Mouse (Mus musculus) forelimb bud, embryonic 11.5 days (tissue): Measurements from ENCODE around the gene Pdss2.
"Not testable (repeated sequence)": the region's sequence is repeated elsewhere in the genome, so short reads cannot be mapped to it uniquely, and the experiment has no call there.

Experiments used
- DNase-seq: peaks from one replicate; pipeline ENCODE4 v3.0.0-alpha.2; 2012; ENCODE audit warnings: low read depth, low spot score

Pdss2 gene

DNA sequence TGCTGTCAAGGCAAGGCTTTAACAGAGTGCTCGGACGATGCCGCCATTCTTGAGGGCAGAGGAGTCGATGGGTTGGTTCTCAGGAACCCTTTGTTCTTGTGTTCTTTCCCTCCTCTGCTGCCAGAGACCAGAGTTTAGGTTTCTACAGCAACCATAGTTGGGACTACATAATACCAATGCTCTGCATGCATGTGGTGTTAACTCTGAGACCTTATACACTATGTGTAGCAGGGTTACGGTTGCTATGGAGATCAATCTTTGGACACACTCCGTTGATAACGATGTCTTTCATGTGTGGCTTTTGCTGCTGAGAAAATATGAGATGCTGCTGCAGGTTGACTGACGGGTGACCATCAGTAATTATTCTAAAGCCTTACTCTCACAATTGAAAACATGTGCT, 20.9 kb downstream of the Pdss2 start:
- no peak for DNase-seq

DNA sequence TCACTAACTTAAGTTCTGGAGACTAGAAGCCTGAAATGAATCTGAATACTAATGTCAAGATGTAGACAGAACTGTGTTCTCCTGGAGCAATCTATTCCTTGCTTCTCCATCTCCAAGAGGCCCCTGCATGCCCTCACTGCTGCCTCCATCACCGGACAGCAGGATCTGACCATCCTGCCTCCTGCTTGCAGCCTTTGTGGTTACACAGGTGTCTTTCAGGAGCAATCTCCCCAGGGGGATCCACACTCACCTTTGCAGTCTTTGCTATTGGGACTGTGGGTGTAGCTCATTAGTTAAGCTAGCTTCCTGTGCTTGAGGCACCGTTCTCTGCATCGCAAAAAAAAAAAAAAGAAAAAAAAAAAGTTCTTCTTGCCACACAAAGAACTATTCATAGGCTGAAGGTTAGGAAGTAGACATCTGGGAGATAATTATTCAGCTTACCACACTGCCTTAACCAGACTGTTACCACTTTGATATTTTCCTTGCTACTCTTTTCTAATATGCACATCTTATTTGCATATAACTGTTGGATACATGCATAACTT, 23.0 kb downstream of the Pdss2 start:
- DNase-seq = no peak

DNA sequence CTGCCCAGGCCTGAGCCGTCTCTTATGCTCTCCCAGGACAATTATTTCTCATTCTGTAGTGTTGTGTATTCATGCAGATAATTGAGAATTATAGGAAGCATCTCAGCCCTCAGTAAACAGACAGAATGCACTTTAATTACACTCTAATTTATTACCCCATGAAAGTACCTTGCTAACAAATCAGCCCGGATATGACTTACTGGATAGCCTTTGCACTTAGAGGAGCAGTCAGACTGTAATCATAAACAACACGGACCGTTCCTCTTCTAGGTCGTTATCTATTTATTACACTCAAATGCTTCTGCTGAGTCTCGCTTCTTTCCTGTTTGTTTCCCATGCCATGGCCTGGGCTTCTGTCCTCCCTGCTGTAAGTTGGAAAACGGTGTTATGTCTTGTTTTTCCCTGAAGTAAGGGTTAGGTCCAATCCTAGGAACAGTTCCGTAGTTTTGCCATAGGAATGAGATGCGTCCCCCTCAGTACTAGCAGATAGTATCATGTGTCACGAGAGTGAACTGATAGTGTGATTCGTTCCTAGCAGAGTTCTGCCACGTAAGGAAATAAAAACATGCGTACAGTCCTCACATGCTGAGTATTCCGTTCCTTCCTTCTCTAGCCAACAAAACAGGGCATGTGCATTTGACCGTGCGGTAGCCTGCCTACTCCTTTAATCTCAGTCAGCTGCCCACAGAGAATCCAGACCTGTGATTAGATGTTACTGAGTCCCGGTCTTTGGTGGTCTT, 24.3 kb downstream of the Pdss2 start:
- DNase-seq = no peak

DNA sequence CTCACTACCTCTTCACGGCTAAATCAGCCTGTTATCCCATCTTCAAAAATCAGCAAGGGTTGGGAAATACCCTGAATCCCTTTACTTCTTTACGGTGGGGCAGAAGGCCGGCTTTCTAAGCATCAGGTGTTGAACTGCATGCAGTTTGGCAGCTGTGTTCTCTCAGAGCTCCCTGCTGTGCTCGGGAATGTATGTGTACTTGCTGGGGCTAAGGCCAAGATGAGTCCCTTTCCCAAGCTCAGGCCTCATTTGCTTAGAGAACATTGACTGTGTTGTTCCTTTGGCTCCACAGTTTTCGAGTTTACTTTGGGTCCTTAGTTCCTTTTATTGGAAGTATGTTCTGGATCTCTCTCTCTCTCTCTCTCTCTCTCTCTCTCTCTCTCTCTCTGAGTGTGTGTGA, 26.7 kb downstream of the Pdss2 start:
- no peak for DNase-seq

DNA sequence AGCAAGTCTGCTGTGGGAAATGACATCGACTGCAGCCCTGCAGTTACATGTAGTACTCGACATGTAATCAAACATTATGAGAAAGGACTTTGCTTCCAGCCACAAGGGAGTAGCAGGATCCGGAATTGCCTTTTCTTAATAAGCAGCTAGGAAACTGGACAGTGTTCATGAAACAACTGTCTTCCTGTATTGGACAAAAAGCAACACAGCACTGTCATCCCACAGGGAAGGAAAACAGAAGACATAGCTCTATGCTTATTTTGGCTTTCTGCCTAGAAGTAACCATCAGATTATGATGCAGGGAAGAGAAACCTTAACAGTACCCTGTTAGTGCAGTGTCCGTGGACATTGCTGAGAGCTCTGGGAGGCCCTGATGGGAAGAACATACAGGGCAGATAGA, 31.0 kb downstream of the Pdss2 start:
- DNase-seq = no peak

DNA sequence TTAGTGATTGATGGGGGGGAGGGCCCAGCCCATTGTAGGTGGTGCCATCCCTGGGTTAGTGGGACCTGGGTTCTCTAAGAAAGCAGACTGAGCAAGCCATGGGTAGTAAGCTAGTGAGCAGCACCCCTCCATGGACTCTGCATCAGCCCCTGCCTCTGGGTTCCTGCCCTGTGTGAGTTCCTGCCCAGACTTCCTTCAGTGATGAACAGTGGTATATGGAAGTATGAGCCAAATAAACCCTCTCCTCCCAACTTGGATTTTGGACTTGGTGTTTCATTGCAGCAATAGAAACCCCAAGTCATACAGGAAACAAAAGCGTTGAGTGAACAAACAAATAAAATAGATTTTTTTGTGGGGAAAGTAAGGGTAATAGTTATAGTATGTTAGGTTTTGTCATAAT, 35.7 kb downstream of the Pdss2 start:
- not testable (repeated sequence) for DNase-seq

DNA sequence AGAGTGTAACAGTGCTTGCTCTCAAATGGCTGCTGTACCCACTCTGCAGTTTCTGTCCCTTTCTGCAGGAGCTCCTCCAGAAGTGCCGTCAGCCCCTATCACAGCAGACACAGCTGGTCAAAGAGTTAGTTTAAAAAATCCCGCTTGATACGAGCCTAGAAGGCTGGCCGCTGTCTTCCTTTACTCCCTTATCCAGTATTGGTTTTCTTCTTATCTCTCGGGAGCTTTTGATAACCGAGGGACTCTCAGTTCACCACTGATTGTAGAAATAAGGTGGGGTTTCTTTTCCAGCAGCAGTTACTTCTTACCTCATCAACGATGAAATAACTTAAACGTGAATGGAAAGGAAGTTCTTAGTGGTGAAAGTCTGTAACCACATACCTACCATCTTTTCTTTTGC, 36.2 kb downstream of the Pdss2 start:
- DNase-seq = not testable (repeated sequence)

DNA sequence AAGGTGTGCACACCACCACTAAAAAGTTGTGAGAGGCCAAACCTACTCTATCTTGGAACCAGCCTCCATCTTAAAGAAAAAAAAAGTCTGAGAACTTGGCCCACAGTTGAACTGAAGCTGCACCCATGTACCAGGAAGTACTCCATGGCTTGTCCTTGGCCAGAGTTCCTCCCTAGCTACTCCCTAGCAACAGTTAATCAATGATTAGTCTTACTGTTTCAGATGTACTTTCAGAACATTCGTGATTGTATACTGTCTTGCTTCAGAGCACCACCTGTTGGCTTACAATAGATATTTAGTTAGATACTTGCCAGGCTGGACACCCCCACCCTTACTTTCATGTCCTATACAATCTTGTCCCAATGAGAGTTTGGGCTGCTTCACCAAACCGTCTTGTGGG, 50.0 kb downstream of the Pdss2 start:
- DNase-seq = no peak

DNA sequence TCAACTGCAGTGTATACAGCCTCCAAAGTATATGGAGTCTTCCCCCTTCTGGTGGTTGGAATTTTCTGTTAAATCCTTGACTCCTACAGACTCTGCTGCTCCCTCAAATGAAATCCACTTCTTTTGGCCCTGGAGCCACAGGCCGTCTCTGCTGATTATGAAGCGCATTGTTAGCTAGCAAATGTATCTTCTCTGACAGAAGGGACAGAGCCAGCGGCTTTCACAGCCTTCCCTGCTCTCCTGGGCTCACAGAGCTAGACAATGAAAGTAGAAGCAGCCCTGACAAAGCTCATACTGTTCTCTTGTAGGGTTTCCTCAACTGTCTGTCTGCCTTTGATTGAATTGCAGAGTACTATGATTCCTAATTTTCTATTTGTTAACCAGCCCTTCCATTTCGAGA, 51.1 kb downstream of the Pdss2 start:
- no peak for DNase-seq

DNA sequence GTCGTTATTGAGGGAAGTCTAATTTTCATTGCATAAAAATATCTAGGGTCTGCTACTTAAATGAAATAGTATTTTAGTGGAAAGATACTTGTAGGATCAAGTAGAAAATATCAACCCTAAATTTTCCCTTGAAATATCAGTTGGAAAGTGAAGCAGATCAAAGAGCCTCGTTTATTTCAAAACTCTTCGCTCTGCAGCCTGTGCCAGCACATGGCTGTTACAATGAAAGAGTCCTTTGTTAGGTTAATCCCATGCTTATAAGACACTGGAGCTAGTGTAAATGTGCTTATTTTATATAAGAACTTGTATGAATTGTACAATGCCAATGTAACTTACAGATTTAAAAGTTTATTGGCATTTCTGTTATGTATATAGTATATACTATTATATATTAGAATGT, 51.8 kb downstream of the Pdss2 start:
- no peak for DNase-seq

DNA sequence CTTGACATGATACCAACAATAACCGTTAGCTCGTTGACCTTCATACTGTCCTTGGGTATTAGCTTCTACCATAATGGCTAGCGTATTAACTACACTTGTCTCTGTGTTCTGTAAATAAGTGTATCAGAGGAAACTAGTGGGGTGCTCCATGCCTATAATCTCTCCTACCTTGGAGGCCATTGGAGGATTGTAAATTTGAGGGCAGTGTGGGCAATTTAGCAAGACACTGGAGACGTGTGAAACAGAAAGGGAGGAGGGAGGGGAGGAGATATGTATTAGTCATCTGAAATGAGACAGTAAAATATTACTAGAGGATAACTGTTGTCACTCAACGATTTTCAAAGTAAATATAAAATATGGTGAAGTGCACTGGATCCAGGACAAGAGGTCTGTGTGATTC, 54.2 kb downstream of the Pdss2 start:
- DNase-seq = no peak

DNA sequence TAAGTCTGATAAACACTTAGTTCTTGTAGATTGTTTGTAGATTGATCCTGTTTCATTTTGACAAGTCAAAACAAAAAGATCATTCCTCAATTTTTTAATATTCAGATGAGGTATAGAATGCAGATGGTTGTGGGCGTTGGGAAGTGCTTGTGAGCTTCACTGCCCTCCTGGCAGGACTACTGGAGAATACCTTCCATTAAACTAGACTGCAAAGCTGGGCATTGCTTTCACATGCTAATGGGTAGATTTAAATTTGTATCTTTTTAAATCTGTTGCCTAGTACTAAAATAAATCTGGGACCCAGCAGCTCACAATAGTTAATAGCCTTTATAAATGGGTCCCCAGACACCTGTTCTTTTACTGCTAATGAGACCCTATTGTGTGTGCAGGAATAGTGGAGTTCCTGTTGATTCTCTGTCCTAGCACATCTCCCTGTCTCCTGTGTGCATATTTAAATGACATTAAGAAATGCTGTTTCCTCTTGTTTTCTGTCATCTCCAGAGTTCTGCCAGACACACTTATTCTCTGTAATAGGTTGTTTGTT, 54.9 kb downstream of the Pdss2 start:
- DNase-seq = no peak

DNA sequence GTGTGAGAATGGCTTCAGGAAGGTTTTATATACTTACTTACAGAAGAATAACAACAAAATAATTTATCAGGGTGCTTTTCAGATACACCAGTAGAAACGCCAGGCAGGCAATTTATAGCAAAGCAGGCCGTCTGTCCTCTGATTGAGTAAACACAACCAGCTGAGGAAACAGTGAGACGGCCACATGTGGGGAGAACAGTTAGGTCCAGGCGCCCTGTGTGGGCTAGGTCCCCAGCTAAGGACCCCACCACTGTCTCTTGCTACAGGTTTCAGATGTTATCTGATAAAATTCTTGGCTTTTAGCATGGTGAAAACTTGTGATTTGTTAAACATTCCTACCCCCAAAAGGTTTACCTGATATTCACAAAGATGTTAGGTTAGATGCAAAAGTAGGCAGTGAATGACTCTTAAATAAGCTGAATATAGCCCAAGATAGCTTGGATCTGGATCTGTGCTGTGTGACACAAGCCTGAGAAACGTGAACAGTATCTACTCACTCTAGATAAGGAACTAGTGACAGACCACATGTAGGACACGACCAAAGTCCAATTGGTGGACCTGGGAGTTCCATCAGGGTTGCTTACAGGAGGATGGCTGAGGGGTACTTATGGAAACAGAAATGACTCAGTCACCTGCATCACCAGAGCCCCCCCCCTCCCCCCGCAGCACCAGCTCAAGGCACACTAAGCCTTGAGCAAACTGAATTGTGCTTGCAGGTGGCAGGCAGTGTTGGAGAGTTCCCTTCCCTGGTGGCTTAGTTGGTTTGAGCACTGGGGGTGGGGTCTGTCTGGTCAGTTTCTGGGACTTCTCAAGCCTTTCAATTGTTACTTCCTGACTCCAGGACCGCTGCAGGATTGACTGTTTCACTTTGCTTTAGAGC, 56.2 kb downstream of the Pdss2 start:
- no peak for DNase-seq

DNA sequence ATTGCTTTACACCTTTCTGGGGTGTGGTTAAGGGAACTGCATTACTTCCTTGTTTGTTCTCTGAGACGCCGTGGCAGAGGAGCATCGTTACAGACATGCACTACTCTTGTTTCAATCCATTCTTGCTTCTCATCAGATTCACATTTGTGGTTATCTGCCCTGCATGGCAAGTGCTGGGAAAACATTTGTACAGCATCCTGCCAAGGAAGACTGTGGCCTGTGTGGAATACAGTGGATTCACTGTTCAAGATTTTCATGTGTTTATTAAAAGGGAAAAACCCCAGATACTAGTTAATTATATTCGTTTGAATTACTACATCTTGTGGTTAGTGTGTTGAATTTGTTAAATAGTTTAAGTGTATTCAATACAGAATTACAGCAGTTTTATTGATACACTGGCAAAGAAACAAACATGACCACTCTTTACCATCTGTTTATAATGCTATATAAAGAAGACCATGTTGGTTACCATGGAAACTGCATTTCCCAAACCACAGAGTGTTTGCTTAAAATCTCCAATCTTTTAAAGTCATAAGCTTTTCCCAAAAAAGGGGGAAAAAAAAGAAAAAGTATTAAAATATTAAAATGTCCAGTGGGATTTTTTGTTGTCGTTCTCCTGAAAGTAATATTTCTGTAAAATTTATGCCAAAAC, 58.5 kb downstream of the Pdss2 start:
- DNase-seq = no peak

DNA sequence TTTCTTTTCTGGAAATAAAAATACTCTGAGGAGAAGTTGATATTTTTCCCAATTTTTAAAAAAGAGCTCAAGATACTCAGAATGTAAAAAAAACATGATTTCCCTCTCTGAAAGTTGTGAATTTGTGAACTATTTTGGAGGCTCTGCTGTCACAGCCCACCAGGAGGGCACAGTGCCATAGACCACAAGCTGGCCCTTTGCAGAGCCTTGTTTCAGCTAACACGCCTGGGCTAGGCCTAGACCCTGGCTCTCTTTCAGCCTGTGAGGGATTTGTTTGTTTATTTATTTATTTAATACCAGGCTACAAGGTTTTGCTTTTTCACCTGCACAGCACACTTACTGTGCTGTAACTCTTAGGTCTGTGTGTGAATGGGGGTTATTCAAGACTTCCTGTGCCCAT, 64.3 kb downstream of the Pdss2 start:
- no peak for DNase-seq

DNA sequence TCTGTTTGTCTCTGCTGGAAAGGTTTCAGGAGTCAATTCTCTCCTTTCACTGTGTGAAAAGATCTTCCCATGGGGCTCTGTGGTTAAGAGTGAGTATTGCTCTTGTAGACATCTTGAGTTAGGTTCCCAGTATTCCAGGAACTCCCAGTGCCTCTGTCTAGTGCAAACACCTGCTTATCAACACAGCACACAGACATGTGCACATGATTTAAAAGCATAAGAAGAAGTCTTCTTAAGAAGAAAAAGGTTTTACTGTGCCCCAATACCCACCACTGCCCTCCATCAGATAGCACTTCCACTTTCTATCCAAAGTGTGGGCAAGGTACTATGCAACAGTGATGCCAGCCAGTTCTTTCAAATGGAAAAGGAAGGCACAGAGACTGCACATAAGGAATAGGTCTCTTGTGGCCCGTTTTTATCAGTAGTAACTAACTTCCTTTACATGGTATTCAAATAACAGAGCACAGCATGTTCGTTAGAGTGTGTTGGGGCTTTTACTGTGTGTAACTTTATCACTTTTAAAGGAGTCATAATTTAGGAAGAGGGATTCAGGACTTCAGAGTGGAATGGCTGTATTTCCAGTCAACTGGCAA, 69.4 kb downstream of the Pdss2 start:
- DNase-seq = no peak

DNA sequence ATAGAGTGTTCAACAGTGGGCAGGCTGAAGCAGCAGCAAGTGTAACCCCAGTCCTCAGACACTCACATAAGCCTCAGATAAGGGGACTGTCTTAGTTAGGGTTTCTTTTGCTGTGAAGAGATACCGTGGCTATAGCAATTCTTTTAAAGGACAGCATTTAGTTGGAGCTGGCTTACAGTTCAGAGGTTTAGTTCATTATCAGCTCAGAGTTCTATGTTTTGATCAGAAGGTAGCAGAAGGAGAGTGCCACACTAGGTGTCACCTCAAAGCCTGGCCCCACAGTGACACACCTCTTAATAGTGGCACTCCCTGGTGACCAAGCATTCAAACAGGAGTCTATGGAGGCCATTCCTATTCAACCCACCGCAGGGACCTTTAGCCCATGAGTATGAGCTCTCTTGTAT, 70.0 kb downstream of the Pdss2 start:
- DNase-seq = no peak

DNA sequence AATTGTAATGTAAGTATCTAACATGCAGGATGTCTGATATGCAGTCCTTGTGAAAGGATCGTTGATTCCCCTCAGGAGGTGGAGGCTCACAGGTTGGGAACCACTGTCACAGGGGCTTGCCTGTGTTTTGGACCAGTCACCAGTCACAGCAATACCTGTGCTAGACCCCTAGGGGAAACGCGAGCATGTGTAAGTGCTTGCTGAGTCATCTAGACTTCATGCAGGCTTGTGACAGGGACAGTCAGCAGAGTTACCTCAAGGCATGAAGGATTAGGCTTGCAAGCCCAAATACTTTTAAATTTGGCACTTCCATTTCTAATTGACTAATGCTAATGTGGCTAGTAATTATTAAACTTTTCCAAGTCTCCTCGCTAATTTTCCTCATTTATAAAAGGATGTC, 71.2 kb downstream of the Pdss2 start:
- DNase-seq = no peak

DNA sequence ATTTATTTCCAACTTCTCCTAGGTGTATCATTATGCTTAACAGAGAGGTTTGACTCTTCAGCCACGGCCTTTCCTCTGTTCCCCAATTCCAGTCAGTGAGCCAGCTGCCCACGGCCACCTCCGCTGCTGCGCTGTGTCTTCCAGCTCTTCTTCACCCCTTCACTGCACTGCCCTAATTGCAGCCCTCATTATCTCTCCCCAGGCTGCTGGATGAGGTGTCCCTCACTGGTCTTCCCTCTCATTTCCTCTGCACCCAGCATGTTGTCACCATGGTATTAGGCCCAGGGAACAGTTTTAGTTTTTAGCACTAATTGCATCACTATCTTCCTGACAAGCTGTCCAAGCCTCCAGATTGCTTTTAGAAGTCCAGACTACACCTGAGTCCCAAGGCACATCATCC, 73.0 kb downstream of the Pdss2 start:
- DNase-seq = no peak

DNA sequence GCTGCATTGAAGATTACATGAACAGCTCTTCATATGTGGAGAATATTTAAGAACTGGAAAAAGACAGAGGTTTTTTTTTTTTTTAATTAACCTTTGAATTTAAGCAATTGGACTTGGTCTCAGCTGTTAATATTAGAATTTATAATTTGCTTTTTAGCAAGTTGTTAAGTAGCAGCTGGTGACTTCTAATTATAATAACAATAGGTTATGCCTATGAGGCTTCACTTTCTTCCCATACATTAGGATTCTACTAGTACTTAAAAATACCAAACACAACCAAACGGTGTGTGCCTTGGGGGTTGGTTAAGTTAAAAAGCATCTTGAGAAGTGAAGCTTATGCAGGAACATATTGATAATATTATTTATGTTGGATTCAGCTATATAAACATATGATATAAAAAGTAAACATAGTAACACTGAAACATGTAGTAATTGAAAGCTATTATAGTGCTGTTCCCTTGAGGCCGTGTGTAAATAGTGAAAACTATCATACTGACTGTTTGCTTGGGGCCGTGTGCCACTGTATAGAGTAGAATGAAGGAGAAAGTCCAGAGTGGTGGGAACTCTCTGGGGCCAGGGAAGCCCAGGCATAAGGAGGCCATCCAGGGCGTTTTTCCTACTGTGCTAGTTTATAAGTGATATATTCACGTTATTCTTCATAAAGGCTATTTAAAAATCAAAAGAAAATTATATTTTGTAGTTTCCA, 87.0 kb downstream of the Pdss2 start:
- DNase-seq = no peak

DNA sequence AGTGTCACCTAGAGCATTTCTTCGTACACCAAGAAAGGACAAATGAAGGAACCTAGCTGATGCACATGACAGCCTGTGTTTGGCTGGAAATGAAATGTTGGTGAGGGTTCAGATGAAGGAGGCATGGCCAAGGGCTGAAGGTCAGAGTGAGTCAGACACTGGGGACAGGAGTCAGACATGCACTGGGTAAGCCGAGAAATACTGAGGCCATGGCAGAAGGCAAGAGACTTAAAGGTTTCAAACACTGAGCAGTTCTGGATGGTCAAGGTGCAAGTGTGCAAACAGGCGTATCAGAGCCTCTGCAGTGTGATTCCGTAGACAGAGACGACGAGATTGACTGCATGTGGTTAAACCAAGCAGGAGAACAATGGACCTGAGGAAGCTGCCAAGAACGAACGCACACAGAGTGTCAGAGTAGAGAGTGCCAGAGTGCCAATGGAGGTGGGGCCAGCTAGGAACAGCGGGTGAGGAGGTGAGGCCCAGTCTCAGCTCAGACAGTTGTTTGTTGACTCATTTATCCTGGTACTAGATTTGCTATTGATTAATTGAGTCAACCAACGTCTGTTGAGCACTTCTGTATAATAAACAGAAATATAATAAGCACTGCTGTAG, 89.6 kb downstream of the Pdss2 start:
- DNase-seq = no peak
